Mouse (Mus musculus): Measurements from ENCODE around the gene Pou2af1.

Gene Pou2af1

GRCm38 (mm10) chr9:51213023-51213728 is at the start of gene Pou2af1:
Gene Pou2af1, plus strand, starts transcription at chr9:51213708.
- no peak for DNase-seq

- no peak for DNase-seq
These were observed 49.5 kb upstream of the Pou2af1 start for GRCm38 (mm10) chr9:51163989-51164388.

DNA sequence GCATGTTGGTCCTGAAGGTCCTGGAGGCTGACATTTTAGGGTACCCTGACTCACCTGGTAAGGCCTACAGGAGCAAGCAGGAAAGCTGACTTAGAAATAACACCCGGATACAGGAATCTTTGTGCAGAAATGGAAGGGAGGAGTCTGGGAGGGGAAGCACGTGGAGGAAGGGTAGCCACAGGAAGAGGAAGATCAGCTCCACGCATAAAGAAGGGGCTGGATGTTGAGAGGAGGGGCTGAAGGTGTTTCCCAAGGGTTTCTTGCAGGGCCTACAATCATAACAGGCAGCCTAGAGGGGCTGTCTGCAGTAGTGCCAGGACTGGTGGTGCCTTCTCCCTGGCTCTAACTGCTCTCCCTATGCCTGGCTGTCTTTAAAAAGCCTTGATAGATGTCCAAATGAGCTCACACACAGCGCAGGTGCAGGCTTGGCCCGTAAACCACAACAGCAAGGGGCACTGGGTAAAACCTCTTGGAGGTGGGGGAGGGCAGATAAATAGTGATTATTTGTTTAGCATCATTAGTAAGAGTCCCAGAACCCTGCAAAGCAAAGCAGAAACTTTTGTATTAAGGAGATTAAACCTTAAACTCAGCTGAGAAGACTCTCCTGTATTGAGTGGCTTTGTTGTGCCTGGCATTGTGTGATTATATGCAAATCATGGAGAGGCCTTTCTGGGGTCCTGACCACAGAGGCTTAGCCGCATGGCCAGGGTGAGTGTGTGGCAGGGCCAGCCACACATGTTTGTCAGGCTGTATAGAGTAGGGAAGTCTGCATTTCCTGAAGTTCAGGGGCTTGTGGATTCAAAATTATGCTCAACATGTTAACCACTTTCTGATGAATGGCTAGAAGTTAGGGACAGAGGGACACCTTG is 48.0 kb upstream of the Pou2af1 start, which contains the start of gene Gm32742:
Gene Gm32742, minus strand, starts transcription at position 206 of the 869 bp plus-strand sequence.
- DNase-seq, result no peak

- DNase-seq, result no peak
These were observed 45.6 kb upstream of the Pou2af1 start for GRCm38 (mm10) chr9:51167954-51168353.

GRCm38 (mm10) chr9:51168698-51169097 is 44.8 kb upstream of the Pou2af1 start:
- no peak for DNase-seq

GRCm38 (mm10) chr9:51169133-51169532 is 44.4 kb upstream of the Pou2af1 start:
- DNase-seq, result no peak

DNA sequence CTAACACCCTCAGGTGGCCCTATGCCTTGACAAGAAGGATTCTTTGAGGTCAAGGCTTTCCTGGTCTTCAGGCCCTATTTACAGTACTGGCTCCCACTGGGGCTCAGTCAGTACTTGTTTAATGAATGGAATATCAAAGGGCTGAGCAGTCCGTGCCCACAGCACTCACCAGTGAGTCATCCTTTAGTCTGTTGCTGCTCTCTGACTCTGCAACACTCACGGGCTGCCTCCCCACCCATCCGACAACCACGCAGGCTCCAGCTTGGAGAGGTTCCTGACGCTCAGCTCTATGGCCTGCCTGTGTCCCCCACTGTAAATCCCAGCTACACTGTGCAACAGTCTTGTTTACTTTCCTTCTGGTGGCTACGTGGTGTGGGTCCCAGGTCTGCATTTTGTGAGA is 43.2 kb upstream of the Pou2af1 start:
- no peak for DNase-seq

DNA sequence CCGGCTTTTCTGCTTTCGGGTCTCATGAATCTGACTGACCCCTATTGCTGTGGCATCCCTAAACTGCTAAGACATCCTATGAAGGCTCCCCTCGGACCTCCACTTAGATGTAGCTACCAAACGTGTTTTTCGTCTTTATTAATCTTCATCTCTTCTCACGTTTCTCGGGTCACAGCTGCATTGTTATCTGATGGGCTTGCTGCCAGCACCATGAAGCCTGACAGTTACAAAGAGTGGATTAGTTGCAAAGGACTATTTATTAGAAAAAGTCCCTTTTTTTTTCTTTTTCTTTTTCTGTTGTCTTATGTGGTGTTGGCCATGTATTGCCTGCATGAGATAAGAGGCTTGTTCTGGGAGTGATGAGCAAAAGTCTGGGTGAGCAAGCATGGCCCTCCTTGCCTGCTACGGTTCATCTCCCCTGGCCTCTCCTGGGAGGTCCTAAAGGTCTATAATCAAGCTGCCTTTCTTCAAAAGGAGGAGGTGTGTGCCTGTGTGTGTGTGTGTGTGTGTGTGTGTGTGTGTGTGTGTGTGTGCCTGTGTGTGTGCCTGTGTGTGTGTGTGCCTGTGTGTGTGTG is 38.5 kb upstream of the Pou2af1 start:
- DNase-seq, result no peak

DNA sequence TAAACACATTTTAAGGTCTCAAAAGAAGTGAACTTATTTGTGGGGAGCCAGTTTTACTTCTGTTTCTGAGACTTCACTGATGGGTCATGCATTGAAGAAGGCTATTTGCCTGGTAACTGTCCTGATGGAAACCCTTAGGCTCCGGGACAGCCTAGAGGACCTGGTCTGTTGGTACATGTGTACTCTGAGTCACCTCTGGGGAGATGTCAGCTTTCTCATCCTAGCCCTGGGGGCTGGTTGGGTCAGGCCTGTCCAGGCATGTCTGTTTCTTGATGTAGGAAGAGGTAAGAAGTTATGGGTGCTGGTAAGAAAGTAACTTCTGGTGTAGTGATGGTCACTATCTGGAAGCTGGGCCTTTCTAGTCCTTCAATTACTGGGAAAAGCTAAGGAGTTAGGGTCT is 37.8 kb upstream of the Pou2af1 start:
- DNase-seq, result no peak

DNA sequence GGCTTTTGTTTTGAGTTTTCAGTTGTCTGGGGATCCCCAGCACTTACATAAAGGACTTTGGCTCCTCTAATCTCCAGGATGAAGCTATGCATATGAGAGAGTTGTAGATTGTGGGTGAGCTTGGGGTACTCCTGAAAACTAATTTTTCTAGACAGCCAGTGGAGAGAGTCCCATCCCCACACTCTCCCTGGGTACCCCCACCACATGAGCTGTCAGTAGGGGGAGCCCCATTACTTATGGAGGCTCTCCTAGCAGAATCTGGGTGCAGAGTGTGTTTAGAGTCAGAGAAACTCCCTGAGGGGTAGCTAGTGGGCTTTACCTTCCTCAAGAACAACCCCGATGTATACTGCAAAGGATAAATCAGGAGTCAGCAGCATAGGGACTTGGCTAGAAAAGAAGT is 35.2 kb upstream of the Pou2af1 start:
- DNase-seq, result no peak

DNA sequence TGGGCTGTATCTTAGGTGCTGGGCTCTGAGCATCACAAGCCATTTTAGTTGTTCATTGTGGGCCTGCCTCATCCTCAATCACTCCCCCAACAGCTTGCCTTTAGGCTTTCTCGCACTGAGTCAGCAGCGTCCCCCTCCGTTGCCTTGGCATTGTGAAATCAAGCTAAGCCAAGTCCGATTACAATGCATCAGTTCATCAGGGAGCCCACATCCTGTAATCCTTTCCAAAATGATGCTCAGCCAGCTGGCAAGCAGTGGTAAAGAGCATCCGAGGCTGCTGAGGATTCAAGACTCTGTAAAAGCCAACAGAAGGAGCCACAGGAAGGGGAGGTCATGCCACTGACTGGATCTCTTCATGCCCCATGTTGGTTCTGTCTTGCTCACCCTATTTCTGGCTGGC is 32.9 kb upstream of the Pou2af1 start:
- DNase-seq, result peak; percentile 55

DNA sequence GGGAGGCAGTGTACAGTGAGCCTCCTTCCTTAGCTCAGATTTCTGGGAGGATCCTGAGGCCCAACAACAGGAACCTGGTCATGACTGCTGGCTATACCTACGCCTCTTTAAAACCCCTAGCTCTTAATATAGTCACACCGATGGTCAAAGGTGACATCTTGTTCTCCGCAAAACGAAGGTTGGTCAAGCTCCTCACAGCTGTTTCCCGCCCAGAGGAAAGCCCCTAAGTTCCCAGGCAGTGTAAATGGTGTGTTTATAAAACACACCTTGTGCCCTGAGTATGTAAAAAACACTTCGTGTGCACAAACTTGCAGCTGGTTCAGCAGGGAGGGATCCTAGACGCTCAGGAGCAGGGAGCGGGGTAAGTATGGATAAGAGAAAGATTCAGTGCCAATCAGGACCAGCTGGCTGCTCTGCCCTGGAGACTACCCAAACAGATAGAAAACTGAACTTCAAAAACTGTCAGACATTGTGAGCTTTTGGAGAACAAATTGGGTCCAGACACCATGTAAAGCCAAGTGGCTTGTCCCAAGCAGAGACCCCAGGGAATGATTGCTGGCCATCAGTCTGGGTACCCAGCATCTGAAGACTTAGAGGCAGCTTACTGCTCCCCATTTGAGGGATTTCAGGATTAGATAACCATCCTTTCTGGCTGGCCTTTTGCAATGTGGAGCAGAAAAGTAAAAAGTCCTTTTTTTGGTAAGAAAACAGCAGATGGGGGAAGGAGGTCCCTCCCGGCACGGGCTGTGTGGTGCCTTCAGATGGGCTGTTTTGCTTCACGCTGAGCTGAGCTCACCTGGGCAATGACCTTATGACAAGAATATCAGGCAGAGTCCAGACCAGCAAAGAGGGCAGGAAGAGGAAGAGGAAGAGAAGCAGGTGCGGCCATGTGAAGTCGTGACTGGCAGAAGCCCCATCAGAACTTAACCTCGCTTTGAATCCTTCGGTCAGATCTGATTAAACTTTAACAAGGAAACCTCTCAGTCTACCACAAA is 30.5 kb upstream of the Pou2af1 start:
- DNase-seq, result no peak

- DNase-seq, result no peak
These were observed 28.1 kb upstream of the Pou2af1 start for GRCm38 (mm10) chr9:51185386-51185785.

DNA sequence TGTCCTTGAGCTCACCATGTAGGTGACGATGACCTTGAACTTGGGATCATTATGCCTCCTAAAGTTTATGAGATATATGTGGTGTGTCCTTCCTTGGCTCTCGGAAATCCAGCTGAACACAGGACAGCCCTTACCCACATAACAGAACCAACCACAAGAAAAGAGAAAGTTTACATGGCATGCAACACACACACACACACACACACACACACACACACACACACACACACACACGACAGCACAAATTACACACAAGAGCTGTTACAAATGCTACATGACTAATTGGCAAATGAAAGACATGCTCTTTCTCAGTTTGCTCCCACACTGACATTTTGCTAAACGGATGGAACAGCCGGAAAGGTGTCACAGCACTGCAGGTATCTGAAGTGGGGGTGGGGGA is 27.6 kb upstream of the Pou2af1 start:
- DNase-seq, result no peak

- no peak for DNase-seq
These were observed 22.9 kb upstream of the Pou2af1 start for GRCm38 (mm10) chr9:51190655-51191054.

DNA sequence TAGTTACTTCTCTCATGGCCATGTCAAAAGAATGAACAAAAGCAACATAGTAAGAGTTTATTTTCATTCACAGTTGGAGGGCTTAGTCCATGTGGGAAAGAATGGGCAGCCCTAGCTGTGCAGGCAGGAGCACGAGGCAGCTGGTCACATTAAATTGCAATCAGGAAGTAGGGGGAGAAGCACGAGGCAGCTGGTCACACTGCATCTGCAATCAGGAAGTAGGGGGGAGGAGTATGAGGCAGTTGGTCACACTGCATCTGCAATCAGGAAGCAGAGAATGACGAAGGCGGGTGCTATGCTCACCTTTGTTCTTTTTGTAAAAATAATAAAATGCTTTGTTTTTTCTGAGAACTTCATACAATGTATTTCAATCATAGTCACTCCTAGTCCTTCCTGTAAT is 18.7 kb upstream of the Pou2af1 start:
- no peak for DNase-seq

DNA sequence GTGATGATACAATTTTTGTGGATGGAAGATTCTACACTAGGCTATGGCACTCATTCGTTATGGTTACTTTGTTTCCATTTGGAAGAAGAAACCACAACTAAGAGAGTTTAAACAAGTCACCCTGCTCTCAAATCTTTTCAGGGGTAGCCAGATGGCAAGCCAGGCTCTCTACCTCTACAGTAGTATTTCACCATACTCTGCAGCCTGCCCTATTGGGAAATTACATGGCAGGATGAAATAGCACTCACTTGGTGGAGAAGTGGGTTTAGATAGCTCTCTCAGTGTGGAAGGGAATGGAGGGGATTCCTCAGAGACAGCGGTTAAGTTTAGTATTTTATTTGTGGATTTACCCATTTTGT is 4.6 kb upstream of the Pou2af1 start:
- no peak for DNase-seq

DNA sequence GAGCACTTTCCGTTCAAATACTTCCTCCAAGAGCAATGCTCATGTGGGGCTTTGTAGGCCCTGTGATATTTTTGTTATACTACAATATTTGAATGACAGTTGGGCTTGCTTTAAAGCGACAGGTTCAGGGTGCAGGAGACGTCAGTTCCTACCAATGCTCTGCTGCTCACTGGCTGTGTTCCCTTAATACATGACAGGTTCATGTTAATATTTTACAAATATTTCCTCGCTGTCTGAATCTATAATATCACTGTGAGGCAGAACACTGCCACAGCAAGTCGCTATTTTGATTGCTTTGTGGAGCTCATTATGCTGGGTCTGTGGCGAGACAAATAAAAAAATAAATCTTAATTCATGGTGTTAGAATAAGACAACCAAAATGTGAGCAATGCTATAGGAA is 2.3 kb upstream of the Pou2af1 start:
- DNase-seq, result no peak

DNA sequence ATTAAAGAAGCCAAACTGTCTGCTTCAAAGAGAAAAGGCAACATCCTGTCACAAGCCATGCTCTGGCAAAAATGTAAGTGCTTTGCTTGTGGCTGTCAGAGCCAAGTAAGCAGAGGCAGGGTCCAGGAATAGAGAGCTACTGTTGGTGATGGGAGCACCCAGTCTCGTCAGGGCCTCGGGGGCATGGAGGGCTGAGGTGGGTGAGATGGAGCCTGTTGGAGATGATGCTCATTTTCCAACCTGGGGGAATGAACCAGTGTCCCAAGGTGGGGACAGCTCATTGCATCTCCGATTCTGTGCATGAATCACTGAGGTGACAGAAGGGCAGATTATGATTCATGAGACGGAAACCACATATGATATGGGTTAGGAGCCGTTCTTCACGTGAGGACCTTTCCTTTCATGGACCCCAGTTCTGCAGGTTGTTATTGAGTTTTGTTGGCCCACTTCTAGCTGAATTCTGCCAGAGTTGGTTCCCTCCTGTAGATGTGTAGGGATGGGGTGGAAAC is 275 bp downstream of the Pou2af1 start:
- no peak for DNase-seq

- no peak for DNase-seq
These were observed 1.8 kb downstream of the Pou2af1 start for GRCm38 (mm10) chr9:51215311-51215710.

DNA sequence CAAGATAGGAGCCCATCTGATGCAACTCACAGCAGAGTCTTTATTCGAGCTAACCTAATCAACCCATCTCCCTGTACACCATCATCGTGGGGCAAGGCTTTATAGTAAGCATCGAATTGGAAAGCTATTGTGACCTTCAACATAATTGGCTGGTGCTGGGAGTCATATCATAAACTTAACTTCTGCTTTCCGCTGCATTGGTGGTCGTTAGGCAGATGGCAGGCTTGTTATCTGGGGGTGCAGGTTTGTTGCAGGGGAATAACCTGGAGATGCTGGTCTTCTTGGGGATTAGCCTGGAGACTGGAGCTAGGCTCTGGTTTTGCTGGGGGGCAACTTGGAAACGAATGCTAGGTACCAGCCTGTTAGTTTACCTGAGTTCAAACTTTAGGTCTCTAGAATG is 2.4 kb downstream of the Pou2af1 start:
- no peak for DNase-seq

DNA sequence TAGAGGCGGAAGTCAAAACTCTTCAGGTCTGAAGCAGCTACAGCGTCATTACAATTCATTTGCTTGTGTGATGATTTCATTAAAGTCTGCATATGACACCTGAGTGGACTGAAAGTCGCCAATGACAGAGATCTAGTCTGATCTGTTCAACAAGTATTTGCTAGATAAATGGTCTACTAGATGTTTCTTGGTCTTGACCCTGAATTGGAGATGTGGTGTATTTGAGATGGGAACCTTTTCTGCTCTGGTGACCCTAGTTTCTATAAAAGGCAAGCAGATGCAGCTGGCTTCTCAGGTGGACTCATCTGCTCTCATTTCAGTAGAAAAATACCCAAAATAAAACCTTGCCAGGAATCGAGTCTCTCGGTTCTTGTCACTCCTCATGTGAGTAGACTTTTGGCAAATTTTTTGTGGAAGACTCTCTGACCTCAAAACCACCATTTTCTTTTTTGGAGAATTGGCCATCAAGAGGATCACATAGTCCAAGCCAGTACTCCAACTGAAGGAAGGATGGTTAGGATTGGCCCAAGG is 12.2 kb downstream of the Pou2af1 start:
- no peak for DNase-seq
